Mouse (Mus musculus) liver, embryonic 16.5 days (tissue): ENCODE measurements around the gene Coq10a. TPM values are rescaled to one million over a fixed set of nuclear protein-coding genes. Genes with fewer than 3 reads are reported as not detected.

Experiments
- ATAC-seq: fragments of 200-750 bp; cut with Nextera tagmentation; 2 replicates; pipeline ENCODE4 v1.8.0; 2017; ENCODE audit warnings: low read depth, mild to moderate bottlenecking, moderate number of reproducible peaks, moderate library complexity
- H3K27ac ChIP-seq: fragments of 300-500 bp; sonication (generic); 2 replicates; pipeline ENCODE4 v1.5.1; 2014; ENCODE audit warnings: mild to moderate bottlenecking, low read length
- H3K27me3 ChIP-seq: fragments of 300-500 bp; sonication (generic); 2 replicates; pipeline ENCODE4 v1.6.1; 2014; ENCODE audit warnings: low read depth, low read length, mixed read lengths; ENCODE audit not compliant: control insufficient read depth, insufficient read depth
- H3K36me3 ChIP-seq: fragments of 300-500 bp; sonication (generic); 2 replicates; pipeline ENCODE4 v1.6.1; 2014; ENCODE audit warnings: mild to moderate bottlenecking; ENCODE audit not compliant: control insufficient read depth, insufficient read depth
- H3K4me1 ChIP-seq: fragments of 300-500 bp; sonication (generic); 2 replicates; pipeline ENCODE4 v1.6.1; 2014; ENCODE audit warnings: low read depth, low read length, mixed read lengths; ENCODE audit not compliant: control insufficient read depth
- H3K4me2 ChIP-seq: fragments of 300-500 bp; sonication (generic); 2 replicates; pipeline ENCODE4 v1.6.1; 2014; ENCODE audit warnings: low read depth, low read length, mixed read lengths
- H3K4me3 ChIP-seq: fragments of 300-500 bp; sonication (generic); 2 replicates; pipeline ENCODE4 v1.5.1; 2014; ENCODE audit warnings: low read depth, mild to moderate bottlenecking, low read length
- H3K9ac ChIP-seq: fragments of 300-500 bp; sonication (generic); 2 replicates; pipeline ENCODE4 v1.6.1; 2014; ENCODE audit warnings: low read depth, low read length
- H3K9me3 ChIP-seq: fragments of 300-500 bp; sonication (generic); replicated peaks from 2 replicates; pipeline ENCODE4 v1.6.1; 2016; ENCODE audit warnings: low read length; ENCODE audit not compliant: control insufficient read depth
- WGBS: fragments of 180-500 bp; shearing (Covaris S2); extraction: QIAGEN DNeasy Blood & Tissue Kit; methylation state at CpG from one replicate; pipeline ENCODE4 v1.1.7; 2014; ENCODE audit not compliant: insufficient replicate concordance; 5-methylcytosine and 5-hydroxymethylcytosine counted together
- polyA plus RNA-seq: library from polyadenylated mRNA; unstranded; fragments of >200 nt; fragmentation: Nextera tagmentation; extraction: Ambion mirVana; gene quantifications from 2 replicates; pipeline ENCODE4 v1.2.1, GENCODE M21; 2015

Coq10a gene
- polyA plus RNA-seq, 1 experiment from 2014 or later: 0.96 TPM

DNA sequence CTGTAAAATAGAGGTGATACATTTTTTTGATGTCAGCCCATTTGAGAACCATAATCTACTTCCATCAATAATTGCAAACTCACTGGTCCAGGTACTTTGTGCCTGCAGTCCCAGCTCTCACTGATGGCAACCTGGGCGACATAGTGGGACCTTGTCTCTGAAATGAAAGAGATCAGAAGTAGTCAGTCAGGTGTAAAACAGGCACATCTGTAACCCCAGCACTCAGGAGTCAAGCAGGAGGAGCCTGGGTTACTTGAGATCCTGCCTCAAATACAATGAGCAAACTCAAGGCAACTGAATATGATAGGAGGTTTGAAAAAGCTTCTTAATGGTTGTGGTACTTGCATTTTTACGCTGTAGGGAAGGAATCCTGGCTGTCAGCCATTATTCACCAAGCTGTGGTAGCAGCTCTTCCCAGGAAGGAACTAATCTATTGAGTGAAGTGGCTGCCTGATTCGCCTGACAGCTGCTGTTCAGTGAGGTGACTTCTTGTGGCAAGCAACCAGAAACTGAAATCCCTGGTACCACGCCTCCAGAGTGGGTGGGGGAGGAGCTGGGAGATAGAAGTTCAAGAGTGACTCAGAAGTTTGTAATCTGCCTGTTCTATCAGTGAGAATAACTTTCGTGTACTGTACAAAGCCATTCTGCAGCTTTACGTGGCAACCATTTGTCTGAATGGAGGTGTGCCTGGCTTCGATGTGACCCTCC is 24.1 kb downstream of the Coq10a start:
- Histone ChIP-seq H3K4me3 (peak overlapping the region; percentile 48), H3K4me1 (peaks cover 50% of the 10 kb centered on the region), H3K4me2 (peak overlapping the region; percentile 76), H3K9ac (peak overlapping the region; percentile 55), H3K9me3 (no peaks in the 10 kb centered on the region), H3K27me3 (no peaks in the 10 kb centered on the region), H3K27ac (peak overlapping the region; percentile 94), H3K36me3 (no peaks in the 10 kb centered on the region)
- 8% methylated on average over 7 of the region's 7 CpGs for WGBS
- peak; percentile 92 for ATAC-seq

DNA sequence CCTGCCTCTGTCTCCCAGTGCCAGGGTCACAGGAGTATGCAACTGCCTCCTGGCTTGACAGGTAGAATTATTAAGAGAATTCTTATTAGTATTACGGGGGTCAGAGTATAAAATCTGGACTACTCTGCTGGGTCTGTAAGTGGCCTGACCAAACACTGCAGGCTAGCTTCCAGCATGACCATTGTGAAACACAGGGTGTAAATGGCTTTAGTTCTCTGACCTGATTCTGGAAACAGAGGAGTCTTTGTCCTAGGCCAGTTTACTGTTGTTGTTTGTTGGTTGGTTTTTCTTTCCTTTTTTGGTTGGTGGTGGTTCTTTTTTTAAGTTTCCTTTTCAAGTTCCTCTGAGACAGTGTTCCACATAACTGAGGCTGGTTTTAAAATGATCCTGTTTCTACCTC is 25.4 kb downstream of the Coq10a start:
- no peak overlapping the region for H3K9ac ChIP-seq

DNA sequence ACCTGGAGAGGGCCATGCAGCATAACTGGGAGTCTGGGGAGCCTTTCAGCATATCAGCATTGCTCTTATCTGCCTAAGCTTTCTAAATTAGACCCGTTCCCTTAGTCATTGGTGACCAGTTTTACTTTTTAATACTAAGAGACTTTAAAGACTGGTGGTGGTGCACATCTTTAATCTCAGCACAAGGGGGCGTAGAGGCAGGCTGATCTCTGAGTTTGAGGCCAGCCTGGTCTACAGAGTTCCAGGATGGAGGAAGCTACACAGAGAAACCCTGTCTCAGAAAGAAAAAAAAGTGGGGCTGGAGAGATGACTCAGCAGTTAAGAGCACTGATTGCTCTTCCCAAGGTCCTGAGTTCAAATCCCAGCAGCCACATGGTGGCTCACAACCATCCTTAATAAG is 28.5 kb downstream of the Coq10a start:
- 39% methylated on average over 2 of the region's 2 CpGs for WGBS
- peak overlapping the region; percentile 79; the same call in 1 of the 2 replicates for H3K4me2 ChIP-seq

More for the DNA sequence above, 25.4 kb downstream of the Coq10a start:
- no peak overlapping the region for H3K4me3 ChIP-seq
- WGBS: 85% methylated on average over 1 of the region's 1 CpGs
- ATAC-seq: no peak
- H3K27ac ChIP-seq: peak overlapping the region; percentile 20
- H3K36me3 ChIP-seq: no peaks in the 10 kb centered on the region
- peaks cover 62% of the 10 kb centered on the region for H3K4me1 ChIP-seq
- no peaks in the 10 kb centered on the region for H3K27me3 ChIP-seq
- no peaks in the 10 kb centered on the region for H3K9me3 ChIP-seq
- H3K4me2 ChIP-seq: no peak overlapping the region

DNA sequence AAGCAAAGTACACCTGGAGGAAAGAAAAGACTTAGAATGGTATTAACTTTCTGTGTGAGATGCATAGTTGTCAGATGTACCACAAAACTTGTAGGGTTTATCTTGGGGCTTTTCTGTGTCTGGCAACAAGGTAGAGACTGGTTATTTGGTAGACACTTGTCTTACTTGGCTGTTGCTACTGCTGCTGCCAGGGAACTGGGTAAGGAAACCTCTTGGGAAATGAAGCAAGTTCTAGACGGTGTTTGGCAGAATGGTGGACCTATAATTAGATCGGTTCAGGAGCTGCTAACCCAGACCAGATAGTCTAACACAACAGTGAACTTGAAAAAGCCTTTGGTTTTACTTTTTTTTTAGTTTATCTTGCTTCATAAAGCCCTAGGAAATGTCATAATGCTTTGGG is 29.8 kb downstream of the Coq10a start:
- Histone ChIP-seq H3K36me3 (no peaks in the 10 kb centered on the region), H3K27me3 (no peaks in the 10 kb centered on the region), H3K9ac (peak overlapping the region; percentile 93), H3K4me2 (peak overlapping the region; percentile 79), H3K4me1 (peaks cover 67% of the 10 kb centered on the region), H3K4me3 (peak overlapping the region; percentile 95), H3K27ac (peak overlapping the region; percentile 98), H3K9me3 (no peaks in the 10 kb centered on the region)
- no peak for ATAC-seq
- 40% methylated on average over 2 of the region's 2 CpGs for WGBS

More for the DNA sequence above, 28.5 kb downstream of the Coq10a start:
- Histone ChIP-seq H3K4me3 (no peak overlapping the region), H3K36me3 (no peaks in the 10 kb centered on the region), H3K27ac (peak overlapping the region; percentile 46; the same call in 1 of the 2 replicates), H3K4me1 (peaks cover 72% of the 10 kb centered on the region), H3K9ac (no peak overlapping the region; the same call in 1 of the 2 replicates), H3K27me3 (no peaks in the 10 kb centered on the region), H3K9me3 (no peaks in the 10 kb centered on the region)
- ATAC-seq: no peak

DNA sequence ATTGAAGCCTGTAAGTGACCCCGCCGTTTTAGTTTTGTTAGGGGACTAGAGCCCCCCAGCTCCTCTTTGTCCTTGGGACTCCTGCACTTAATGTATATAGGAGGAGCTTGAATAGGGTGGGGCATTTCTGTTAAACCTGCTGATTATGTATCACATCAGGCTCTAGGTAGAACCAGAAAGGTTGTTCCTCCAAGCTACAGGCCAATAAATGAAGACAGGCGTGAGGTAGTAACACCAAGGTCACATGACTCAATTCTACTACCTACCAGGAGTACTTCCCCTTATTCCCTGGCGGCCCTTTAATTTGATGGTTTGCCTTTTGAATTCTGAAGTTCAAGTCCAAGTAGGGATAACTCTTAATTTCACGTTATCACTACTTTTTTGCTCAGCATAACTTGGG is 30.4 kb downstream of the Coq10a start:
- Histone ChIP-seq H3K36me3 (no peaks in the 10 kb centered on the region), H3K27ac (peak overlapping the region; percentile 98), H3K27me3 (no peaks in the 10 kb centered on the region), H3K9me3 (no peaks in the 10 kb centered on the region), H3K4me1 (peaks cover 62% of the 10 kb centered on the region), H3K4me2 (peak overlapping the region; percentile 79), H3K4me3 (peak overlapping the region; percentile 95), H3K9ac (peak overlapping the region; percentile 93)
- 8% methylated on average over 5 of the region's 5 CpGs for WGBS
- ATAC-seq: peak; percentile 1; the same call in 1 of the 2 replicates

DNA sequence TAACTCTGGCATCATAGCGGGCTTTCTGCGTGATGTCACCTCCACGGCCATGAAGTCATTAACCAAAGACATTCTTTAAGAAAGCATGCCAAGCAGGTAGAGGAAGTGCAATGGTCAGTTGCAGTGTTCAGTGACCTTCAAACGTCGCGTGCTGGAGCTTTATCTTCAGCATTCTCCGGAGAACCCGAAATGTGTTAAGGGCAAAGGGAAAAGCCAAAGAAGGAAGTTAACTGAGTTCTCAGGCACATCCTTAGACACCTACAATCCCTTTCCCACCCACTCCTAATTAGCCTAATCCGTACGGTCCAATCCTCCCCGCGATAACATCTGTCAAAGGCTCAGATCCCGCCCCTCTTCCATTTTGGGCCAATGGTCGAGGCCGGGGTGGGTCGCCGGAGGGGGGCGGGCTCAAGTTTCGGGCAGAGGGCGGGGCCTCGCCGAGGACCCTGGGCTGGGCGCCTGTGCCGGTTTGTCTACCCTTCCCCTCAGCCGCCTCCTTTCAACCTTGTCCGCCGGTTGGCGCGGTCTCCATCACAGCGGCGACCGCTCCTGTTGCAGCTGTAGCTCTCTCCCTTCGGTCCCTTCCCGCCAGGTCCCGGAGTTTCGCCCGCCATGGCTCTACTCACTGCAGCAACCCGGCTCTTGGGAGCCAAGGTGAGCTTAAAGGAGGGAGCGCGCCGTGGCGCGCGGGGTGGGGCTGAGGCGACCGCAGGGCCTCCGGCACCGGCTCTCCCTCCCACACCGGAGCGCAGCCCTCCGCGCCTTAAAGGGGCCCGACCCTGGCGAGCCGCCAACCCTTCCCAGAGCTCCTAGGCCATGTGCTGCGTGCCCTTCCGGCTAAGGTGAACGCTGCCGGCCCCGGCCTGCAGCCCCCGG is 31.3 kb downstream of the Coq10a start, which contains the start of gene Cs:
Cs (plus strand) TSS at position 429 of the 876 bp plus-strand sequence.
- H3K27me3 ChIP-seq: no peaks in the 10 kb centered on the region
- peak within 1 kb of the TSS; percentile 95 for H3K4me3 ChIP-seq
- H3K36me3 ChIP-seq: no peaks in the 10 kb centered on the region
- peak within 1 kb of the TSS; percentile 79 for H3K4me2 ChIP-seq
- peak within 1 kb of the TSS; percentile 93 for H3K9ac ChIP-seq
- peak within 1 kb of the TSS; percentile 98 for H3K27ac ChIP-seq
- no peaks in the 10 kb centered on the region for H3K9me3 ChIP-seq
- ATAC-seq: peak; percentile 88
- under 1% methylated on average over 61 of the region's 61 CpGs for WGBS
- peaks cover 55% of the 10 kb centered on the region for H3K4me1 ChIP-seq

DNA sequence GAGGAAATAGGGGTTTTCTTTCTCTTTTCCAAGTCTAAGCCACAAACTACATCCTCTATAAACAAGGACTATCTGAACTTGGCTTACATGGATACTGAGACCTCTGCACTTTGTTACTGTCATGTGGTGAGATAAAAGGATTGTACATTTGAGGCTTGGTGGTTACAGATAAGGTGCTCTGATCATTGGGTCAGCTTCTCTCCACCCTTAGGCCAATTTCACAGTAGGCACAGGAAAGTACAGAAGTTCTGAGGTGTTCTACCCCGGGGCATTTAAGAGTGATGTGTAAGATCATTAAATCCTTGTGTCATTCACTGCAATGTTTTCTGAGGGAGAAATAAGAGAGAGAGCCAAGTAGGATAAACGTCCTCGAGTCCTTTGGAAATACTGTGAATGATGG is 32.2 kb downstream of the Coq10a start:
- H3K36me3 ChIP-seq: no peaks in the 10 kb centered on the region
- peak overlapping the region; percentile 98 for H3K27ac ChIP-seq
- no peaks in the 10 kb centered on the region for H3K9me3 ChIP-seq
- H3K9ac ChIP-seq: peak overlapping the region; percentile 93
- 28% methylated on average over 3 of the region's 3 CpGs for WGBS
- H3K4me3 ChIP-seq: peak overlapping the region; percentile 95
- peak; percentile 45 for ATAC-seq
- peak overlapping the region; percentile 79 for H3K4me2 ChIP-seq
- H3K27me3 ChIP-seq: no peaks in the 10 kb centered on the region
- peaks cover 51% of the 10 kb centered on the region for H3K4me1 ChIP-seq

DNA sequence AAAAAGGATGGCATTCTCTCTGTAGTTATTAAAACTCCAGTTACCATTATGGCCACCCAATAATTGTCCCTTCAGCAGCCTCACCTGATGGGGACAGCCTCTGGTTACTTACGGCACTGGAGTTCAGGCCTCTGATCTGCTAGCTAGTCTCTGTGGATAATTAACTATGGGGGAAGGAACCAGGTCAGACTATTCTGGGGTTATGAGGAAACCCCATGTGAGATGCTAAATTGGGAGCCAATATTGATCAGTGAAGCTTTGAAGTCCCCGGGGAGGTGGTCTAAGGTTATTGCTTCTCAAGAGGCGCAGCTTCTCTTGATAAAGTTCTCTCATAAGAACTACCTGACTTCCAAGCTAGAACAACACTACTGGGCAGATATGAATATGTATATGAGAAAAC is 32.6 kb downstream of the Coq10a start:
- Histone ChIP-seq H3K4me3 (peak overlapping the region; percentile 95; the same call in 1 of the 2 replicates), H3K9ac (peak overlapping the region; percentile 24; the same call in 1 of the 2 replicates), H3K4me2 (peak overlapping the region; percentile 79), H3K27me3 (no peaks in the 10 kb centered on the region), H3K9me3 (no peaks in the 10 kb centered on the region), H3K4me1 (peaks cover 47% of the 10 kb centered on the region), H3K27ac (peak overlapping the region; percentile 98), H3K36me3 (no peaks in the 10 kb centered on the region)
- 63% methylated on average over 3 of the region's 3 CpGs for WGBS
- ATAC-seq: no peak
